Mouse (Mus musculus) neural tube, embryonic 11.5 days (tissue): ENCODE data around the gene Ube2d2b. TPM values are rescaled to one million over a fixed set of nuclear protein-coding genes. Genes with fewer than 3 reads are reported as not detected.

ENCODE experiments used
- ATAC-seq: fragments of 200-750 bp; cut with Nextera tagmentation; 2 replicates; pipeline ENCODE4 v1.8.0; 2017; ENCODE audit warnings: moderate number of reproducible peaks, mild to moderate bottlenecking, moderate TSS enrichment, moderate library complexity; ENCODE audit not compliant: insufficient read depth, low FRiP score, low TSS enrichment
- DNase-seq: peaks from one replicate; pipeline ENCODE4 v3.0.0-alpha.2; 2015; ENCODE audit warnings: low spot score
- H3K27ac ChIP-seq: fragments of 300-500 bp; sonication (generic); 2 replicates; pipeline ENCODE4 v1.5.1; 2014; ENCODE audit warnings: low read depth, mild to moderate bottlenecking, low read length
- H3K27me3 ChIP-seq: fragments of 300-500 bp; sonication (generic); 2 replicates; pipeline ENCODE4 v1.6.1; 2014; ENCODE audit warnings: mild to moderate bottlenecking, low read length, mixed read lengths; ENCODE audit not compliant: control insufficient read depth, insufficient read depth
- H3K36me3 ChIP-seq: fragments of 300-500 bp; sonication (generic); 2 replicates; pipeline ENCODE4 v1.6.1; 2014; ENCODE audit warnings: mild to moderate bottlenecking, low read length, moderate library complexity, mixed read lengths; ENCODE audit not compliant: control insufficient read depth, insufficient read depth
- H3K4me1 ChIP-seq: fragments of 300-500 bp; sonication (generic); 2 replicates; pipeline ENCODE4 v1.6.1; 2014; ENCODE audit warnings: low read length, mixed read lengths; ENCODE audit not compliant: control insufficient read depth, insufficient read depth
- H3K4me2 ChIP-seq: fragments of 300-500 bp; sonication (generic); 2 replicates; pipeline ENCODE4 v1.6.1; 2014; ENCODE audit warnings: low read depth, mild to moderate bottlenecking, moderate library complexity
- H3K4me3 ChIP-seq: fragments of 300-500 bp; sonication (generic); 2 replicates; pipeline ENCODE4 v1.5.1; 2014; ENCODE audit warnings: low read depth, low read length
- H3K9ac ChIP-seq: fragments of 300-500 bp; sonication (generic); 2 replicates; pipeline ENCODE4 v1.6.1; 2014; ENCODE audit warnings: mild to moderate bottlenecking, low read length
- H3K9me3 ChIP-seq: fragments of 300-500 bp; sonication (generic); 2 replicates; pipeline ENCODE4 v1.6.1; 2016; ENCODE audit warnings: low read length; ENCODE audit not compliant: control insufficient read depth
- WGBS: fragments of 180-500 bp; shearing (Covaris S2); extraction: QIAGEN DNeasy Blood & Tissue Kit; methylation state at CpG from one replicate; pipeline ENCODE4 v1.1.7; 2014; 5-methylcytosine and 5-hydroxymethylcytosine counted together
- polyA plus RNA-seq: library from polyadenylated mRNA; unstranded; fragments of >200 nt; fragmentation: Nextera tagmentation; extraction: Ambion mirVana; gene quantifications from 2 replicates; pipeline ENCODE4 v1.2.1, GENCODE M21; 2014

Ube2d2b gene
- not detected in 2 replicates for polyA plus RNA-seq

DNA sequence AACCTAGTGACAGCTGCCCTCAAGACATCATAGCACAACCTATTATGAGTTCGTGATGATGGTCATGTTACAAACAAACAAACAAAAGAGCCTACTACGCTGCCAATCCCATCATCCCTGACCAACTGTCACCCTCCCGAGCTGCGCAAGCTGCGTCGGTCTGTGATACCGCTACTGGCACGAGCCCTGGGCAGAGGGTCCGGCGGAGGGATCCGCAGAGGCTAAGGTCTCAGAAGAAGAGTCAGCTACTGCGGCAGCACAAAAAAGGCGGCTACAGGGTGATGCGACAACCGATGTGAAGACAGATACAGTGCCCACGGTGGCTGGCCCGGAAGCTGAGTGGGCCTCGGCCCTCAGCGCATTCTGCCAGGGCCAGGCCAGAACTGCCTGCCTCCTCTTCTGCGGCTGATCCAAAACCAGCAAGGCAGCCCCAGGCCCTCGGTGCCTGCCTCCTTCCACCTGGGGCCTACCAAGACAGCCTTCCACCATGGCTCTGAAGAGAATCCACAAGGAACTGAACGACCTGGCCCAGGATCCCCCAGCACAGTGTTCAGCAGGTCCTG, at the start of gene Ube2d2b:
TSS of gene Ube2d2b (plus strand) at position 102 of the 563 bp plus-strand sequence.
- Histone ChIP-seq H3K4me3 (no peak within 1 kb of the TSS), H3K27me3 (no peaks in the 10 kb centered on the region), H3K27ac (no peak within 1 kb of the TSS), H3K9me3 (no peaks in the 10 kb centered on the region), H3K9ac (no peak within 1 kb of the TSS), H3K36me3 (no peaks in the 10 kb centered on the region), H3K4me2 (no peak within 1 kb of the TSS), H3K4me1 (no peaks in the 10 kb centered on the region)
- 95% methylated on average over 22 of the region's 22 CpGs for WGBS
- ATAC-seq (no peak), DNase-seq (no peak)

- H3K27me3 ChIP-seq = no peaks in the 10 kb centered on the region
- no peaks in the 10 kb centered on the region for H3K4me1 ChIP-seq
- ATAC-seq = no peak
- H3K4me3 ChIP-seq = no peak overlapping the region
- DNase-seq = no peak
- no peak overlapping the region for H3K4me2 ChIP-seq
- H3K9ac ChIP-seq = no peak overlapping the region
- WGBS = 98% methylated on average over 1 of the region's 1 CpGs
- H3K9me3 ChIP-seq = no peaks in the 10 kb centered on the region
- H3K36me3 ChIP-seq = no peaks in the 10 kb centered on the region
- no peak overlapping the region for H3K27ac ChIP-seq
Observed at GRCm38 (mm10) chr5:107782360-107782759, 47.5 kb upstream of the Ube2d2b start.

GRCm38 (mm10) chr5:107787682-107788443, 42.0 kb upstream of the Ube2d2b start:
- Histone ChIP-seq H3K4me3 (no peak overlapping the region), H3K4me1 (no peaks in the 10 kb centered on the region), H3K27ac (no peak overlapping the region), H3K9ac (no peak overlapping the region), H3K27me3 (no peaks in the 10 kb centered on the region), H3K9me3 (no peaks in the 10 kb centered on the region), H3K4me2 (no peak overlapping the region), H3K36me3 (no peaks in the 10 kb centered on the region)
- ATAC-seq (no peak), DNase-seq (no peak)
- WGBS = 81% methylated on average over 6 of the region's 7 CpGs

DNA sequence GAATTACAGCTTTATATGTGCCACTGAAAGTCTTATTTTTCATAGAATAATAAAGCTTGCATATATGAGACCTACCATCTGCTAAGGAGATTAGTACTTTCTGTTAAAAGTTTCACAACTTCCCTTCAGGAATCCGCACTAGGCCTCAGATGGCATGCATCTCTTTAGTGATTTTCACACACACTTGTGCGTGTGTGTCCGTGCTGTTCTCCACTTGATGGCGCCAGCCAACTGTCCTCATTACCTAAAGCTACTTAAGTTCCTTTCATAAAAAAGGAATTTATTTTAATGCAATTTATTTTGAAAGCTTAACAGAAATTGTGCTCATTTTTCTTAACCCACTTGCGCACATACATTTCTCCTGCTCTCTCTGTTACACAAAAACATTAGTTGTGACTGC, 40.4 kb upstream of the Ube2d2b start:
- no peaks in the 10 kb centered on the region for H3K36me3 ChIP-seq
- H3K27ac ChIP-seq = no peak overlapping the region
- H3K9ac ChIP-seq = no peak overlapping the region
- H3K4me3 ChIP-seq = no peak overlapping the region
- no peaks in the 10 kb centered on the region for H3K4me1 ChIP-seq
- 80% methylated on average over 5 of the region's 5 CpGs for WGBS
- H3K27me3 ChIP-seq = no peaks in the 10 kb centered on the region
- DNase-seq = peak; percentile 17
- H3K4me2 ChIP-seq = no peak overlapping the region
- ATAC-seq = no peak
- no peaks in the 10 kb centered on the region for H3K9me3 ChIP-seq

DNA sequence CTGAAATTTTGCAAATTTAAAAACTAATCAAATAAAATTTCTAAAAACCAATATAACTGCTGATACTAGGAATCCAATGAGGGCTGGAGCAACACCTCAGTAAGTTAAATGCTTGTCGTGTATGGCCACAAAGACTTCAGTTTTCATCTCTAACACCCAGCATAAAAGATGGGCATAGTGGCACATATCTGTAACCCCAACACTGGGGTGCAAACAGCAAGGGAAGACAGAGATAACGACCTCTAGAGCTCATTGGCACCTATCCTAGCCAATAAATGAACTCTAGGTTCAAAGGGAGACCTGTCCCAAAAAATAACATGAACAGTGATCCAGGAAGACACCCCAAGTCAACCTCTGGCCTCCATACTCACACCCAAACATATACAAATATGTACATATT, 37.9 kb upstream of the Ube2d2b start:
- 87% methylated on average over 2 of the region's 2 CpGs for WGBS

GRCm38 (mm10) chr5:107792516-107792915, 37.4 kb upstream of the Ube2d2b start:
- Histone ChIP-seq H3K36me3 (peaks cover 3% of the 10 kb centered on the region; the same call in 1 of the 2 replicates), H3K4me3 (no peak overlapping the region), H3K27me3 (no peaks in the 10 kb centered on the region), H3K27ac (no peak overlapping the region), H3K9ac (no peak overlapping the region), H3K4me1 (no peaks in the 10 kb centered on the region), H3K4me2 (no peak overlapping the region), H3K9me3 (no peaks in the 10 kb centered on the region)
- ATAC-seq = no peak
- no peak for DNase-seq
- WGBS = 96% methylated on average over 3 of the region's 3 CpGs

More for the DNA sequence above, 37.9 kb upstream of the Ube2d2b start:
- DNase-seq = no peak
- H3K4me1 ChIP-seq = no peaks in the 10 kb centered on the region
- no peak overlapping the region for H3K27ac ChIP-seq
- H3K9ac ChIP-seq = no peak overlapping the region
- no peak overlapping the region for H3K4me2 ChIP-seq
- H3K4me3 ChIP-seq = no peak overlapping the region
- no peaks in the 10 kb centered on the region for H3K9me3 ChIP-seq
- no peak for ATAC-seq
- H3K27me3 ChIP-seq = no peaks in the 10 kb centered on the region
- H3K36me3 ChIP-seq = peaks cover 3% of the 10 kb centered on the region; the same call in 1 of the 2 replicates

- Histone ChIP-seq H3K4me3 (no peak overlapping the region), H3K27ac (no peak overlapping the region), H3K9ac (no peak overlapping the region), H3K9me3 (no peaks in the 10 kb centered on the region), H3K36me3 (peaks cover 3% of the 10 kb centered on the region; the same call in 1 of the 2 replicates), H3K27me3 (no peaks in the 10 kb centered on the region), H3K4me2 (no peak overlapping the region), H3K4me1 (no peaks in the 10 kb centered on the region)
- WGBS = 52% methylated on average over 3 of the region's 3 CpGs
- no peak for ATAC-seq
- DNase-seq = no peak
Observed at GRCm38 (mm10) chr5:107793258-107793657, 36.6 kb upstream of the Ube2d2b start.

- no peak for ATAC-seq
- Histone ChIP-seq H3K36me3 (peaks cover 3% of the 10 kb centered on the region; the same call in 1 of the 2 replicates), H3K4me2 (no peak overlapping the region), H3K4me3 (no peak overlapping the region), H3K9ac (no peak overlapping the region), H3K9me3 (no peaks in the 10 kb centered on the region), H3K27ac (no peak overlapping the region), H3K4me1 (no peaks in the 10 kb centered on the region), H3K27me3 (no peaks in the 10 kb centered on the region)
- WGBS = 65% methylated on average over 2 of the region's 2 CpGs
- DNase-seq = no peak
Observed at GRCm38 (mm10) chr5:107793927-107794326, 36.0 kb upstream of the Ube2d2b start.

DNA sequence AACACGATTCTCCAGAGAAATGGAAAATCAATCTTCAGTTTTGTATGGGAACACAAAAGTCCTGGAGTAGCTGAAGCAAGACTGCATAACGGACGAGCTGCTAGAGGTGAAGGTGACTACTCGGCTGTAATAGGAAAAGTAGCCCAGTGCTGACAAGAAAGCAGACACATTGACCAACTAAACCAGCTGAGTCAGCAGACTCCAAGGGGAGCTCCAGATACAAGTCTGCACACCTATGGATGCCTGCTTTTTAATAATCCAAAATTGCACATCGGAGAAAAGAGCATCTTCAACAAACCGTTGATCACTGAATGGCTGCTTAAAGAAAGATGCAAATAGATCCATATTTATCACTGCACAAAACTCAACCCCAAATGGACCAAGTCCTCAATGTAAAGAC, 31.6 kb upstream of the Ube2d2b start:
- no peak overlapping the region for H3K27ac ChIP-seq
- H3K4me3 ChIP-seq = no peak overlapping the region
- H3K9ac ChIP-seq = no peak overlapping the region
- no peak overlapping the region for H3K4me2 ChIP-seq
- peaks cover 3% of the 10 kb centered on the region; the same call in 1 of the 2 replicates for H3K36me3 ChIP-seq
- no peaks in the 10 kb centered on the region for H3K9me3 ChIP-seq
- ATAC-seq = no peak
- H3K27me3 ChIP-seq = no peaks in the 10 kb centered on the region
- H3K4me1 ChIP-seq = no peaks in the 10 kb centered on the region
- no peak for DNase-seq
- WGBS = 93% methylated on average over 6 of the region's 6 CpGs
